Mouse (Mus musculus) brain, embryonic 14.5 days (tissue): ENCODE measurements around the gene Ceacam19.

Experiments used
- CTCF ChIP-seq: fragments of 200-500 bp; IDR thresholded peaks from 2 replicates; pipeline ENCODE4 v1.5.1; 2012; ENCODE audit warnings: inconsistent platforms, mild to moderate bottlenecking, moderate library complexity, borderline replicate concordance; ENCODE audit not compliant: insufficient read depth, insufficient read length; ENCODE audit errors: extremely low read depth
- POLR2A ChIP-seq: fragments of 200-500 bp; IDR thresholded peaks from 2 replicates; pipeline ENCODE4 v1.6.1; 2012; ENCODE audit warnings: mild to moderate bottlenecking, inconsistent platforms, borderline replicate concordance; ENCODE audit not compliant: poor library complexity, insufficient read depth, insufficient read length, severe bottlenecking; ENCODE audit errors: extremely low read depth

- no peak for TF ChIP-seq CTCF
- TF ChIP-seq POLR2A = no peak
Measured at GRCm38 (mm10) chr7:19841686-19842413, 45.9 kb downstream of the Ceacam19 start.
